Mouse (Mus musculus): ENCODE data around the gene Aloxe3. TPM values are rescaled to one million over a fixed set of nuclear protein-coding genes. Genes with fewer than 3 reads are reported as not detected.
A peak's percentile ranks its signal among the peaks of the same experiment; 100 is the strongest.

Aloxe3 gene
- polyA plus RNA-seq (2015; fragmentation: Nextera tagmentation; extraction: Ambion mirVana), result 0.60 and 1.3 TPM in 2 replicates

DNA sequence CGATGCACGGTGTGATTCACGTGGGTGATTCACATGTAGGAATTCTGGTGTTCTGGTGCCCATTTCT lies at the start of gene Aloxe3:
Gene Aloxe3, plus strand, starts transcription at position 45 of the 67 bp plus-strand sequence.
- Histone ChIP-seq H3K9ac (peak within 1 kb of the TSS; percentile 55), H3K27ac (peak within 1 kb of the TSS; percentile 88), H3K9me3 (replicated peaks) (no peaks in the 10 kb centered on the region), H3K27me3 (peaks cover 9% of the 10 kb centered on the region; the same call in 1 of the 2 replicates), H3K4me3 (replicated peaks) (peak within 1 kb of the TSS; percentile 67), H3K4me1 (peaks cover 32% of the 10 kb centered on the region), H3K4me2 (peak within 1 kb of the TSS; percentile 86), H3K36me3 (no peaks in the 10 kb centered on the region)
- no peak for ATAC-seq (replicated peaks; ENCODE audit: low FRiP score)
- 1% methylated on average over 3 of the region's 3 CpGs for WGBS

DNA sequence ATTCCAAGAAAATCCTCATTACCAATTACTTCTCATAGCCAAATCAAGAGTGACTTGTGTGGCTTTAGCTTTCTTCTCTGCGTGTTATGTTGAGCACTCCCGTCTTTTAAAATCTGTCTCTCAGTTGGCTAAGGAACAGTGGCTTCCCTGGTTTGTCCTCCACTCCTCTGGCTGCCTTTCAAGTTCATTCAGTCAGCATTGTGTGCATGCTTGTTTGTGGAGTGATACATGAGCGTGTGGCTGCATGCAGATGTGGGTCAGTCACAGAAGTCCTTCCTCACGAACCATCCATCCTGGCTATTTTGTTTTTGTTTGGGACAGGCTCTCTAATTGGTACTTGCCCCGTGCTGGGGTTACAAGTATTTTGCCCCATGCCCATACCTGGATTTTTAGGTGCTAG lies 49.1 kb upstream of the Aloxe3 start:
- Histone ChIP-seq H3K27me3 (no peaks in the 10 kb centered on the region), H3K4me1 (peaks cover 25% of the 10 kb centered on the region), H3K4me3 (replicated peaks) (no peak overlapping the region), H3K27ac (no peak overlapping the region), H3K9ac (no peak overlapping the region), H3K4me2 (no peak overlapping the region), H3K36me3 (no peaks in the 10 kb centered on the region), H3K9me3 (replicated peaks) (no peaks in the 10 kb centered on the region)
- no peak for ATAC-seq (replicated peaks; ENCODE audit: low FRiP score)
- WGBS, result 69% methylated on average over 5 of the region's 5 CpGs

DNA sequence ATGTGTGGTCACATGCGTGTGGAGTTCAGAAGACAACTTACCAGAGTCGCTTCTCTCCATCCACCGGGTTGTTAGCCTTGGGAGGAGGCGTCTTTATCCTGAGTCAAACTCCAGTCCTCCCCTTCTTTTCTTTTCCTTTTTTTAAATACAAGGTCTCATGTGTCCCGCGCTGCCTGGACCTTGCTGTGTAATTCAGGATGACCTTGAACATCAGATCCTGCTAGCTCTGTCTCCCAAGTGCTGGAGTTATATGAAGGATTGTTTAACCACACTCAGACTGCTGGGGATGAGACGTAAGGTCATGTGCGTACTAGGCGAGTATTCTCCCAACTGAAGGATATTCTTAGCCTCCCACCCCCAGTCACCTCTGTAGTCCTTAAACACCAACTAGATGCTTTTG lies 48.4 kb upstream of the Aloxe3 start:
- Histone ChIP-seq H3K4me3 (replicated peaks) (no peak overlapping the region), H3K27ac (no peak overlapping the region), H3K9me3 (replicated peaks) (no peaks in the 10 kb centered on the region), H3K36me3 (no peaks in the 10 kb centered on the region), H3K4me1 (peaks cover 18% of the 10 kb centered on the region), H3K4me2 (no peak overlapping the region), H3K27me3 (no peaks in the 10 kb centered on the region), H3K9ac (no peak overlapping the region)
- ATAC-seq (replicated peaks; ENCODE audit: low FRiP score), result no peak
- 73% methylated on average over 9 of the region's 9 CpGs for WGBS

DNA sequence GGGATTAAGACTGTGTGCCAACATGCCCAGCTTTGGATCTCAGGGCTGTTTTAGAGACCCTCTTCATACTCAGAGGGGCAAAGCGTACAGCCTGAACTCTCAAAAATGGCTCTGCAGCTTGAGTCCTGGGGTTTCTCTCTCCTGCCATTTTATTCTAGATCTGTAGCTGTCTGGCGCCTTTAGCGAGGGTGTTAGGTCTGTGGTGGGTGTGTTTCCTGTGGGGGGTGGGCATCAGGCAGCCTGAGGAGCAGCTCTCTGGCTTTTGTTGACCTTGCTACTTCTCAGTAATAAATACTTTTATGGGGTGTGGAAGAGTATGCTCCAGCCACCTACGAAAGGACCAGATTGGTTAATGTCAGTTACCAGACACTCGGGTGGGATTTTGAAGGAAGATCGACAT lies 47.7 kb upstream of the Aloxe3 start:
- 48% methylated on average over 6 of the region's 6 CpGs for WGBS
- H3K27ac ChIP-seq, result no peak overlapping the region
- no peak overlapping the region for H3K4me2 ChIP-seq
- H3K4me1 ChIP-seq, result peaks cover 13% of the 10 kb centered on the region; the same call in 1 of the 2 replicates
- H3K9me3 ChIP-seq (replicated peaks), result no peaks in the 10 kb centered on the region
- H3K27me3 ChIP-seq, result no peaks in the 10 kb centered on the region
- no peak overlapping the region for H3K4me3 ChIP-seq (replicated peaks)
- no peak overlapping the region for H3K9ac ChIP-seq
- H3K36me3 ChIP-seq, result no peaks in the 10 kb centered on the region
- no peak for ATAC-seq (replicated peaks; ENCODE audit: low FRiP score)

DNA sequence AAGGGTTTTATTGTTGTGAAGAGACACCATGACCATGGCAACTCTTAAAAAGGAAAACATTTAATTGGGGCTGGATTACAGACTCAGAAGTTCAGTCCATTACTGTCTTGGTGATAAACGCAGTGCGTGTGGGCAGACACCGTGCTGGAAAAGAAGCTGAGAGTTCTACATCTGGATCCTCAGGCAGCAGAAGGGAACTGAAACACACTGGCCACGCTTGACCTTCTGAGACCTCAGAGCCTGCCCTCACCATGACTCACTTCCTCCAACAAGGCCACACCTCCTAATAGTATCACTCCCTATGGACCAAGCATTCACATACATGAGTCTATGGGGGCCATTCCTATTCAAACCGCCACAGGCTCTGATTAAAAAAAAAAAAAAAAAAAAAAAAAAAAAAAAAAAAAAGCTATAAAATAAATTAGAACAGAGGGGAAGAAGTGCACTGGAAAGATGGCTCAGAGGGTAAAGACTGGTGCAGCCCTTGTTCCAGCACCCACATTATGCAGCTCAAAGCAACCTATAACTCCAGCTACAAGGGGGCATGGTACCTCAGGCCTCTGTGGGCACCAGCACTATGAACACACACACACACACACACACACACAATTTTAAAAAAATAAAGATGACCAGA lies 46.8 kb upstream of the Aloxe3 start:
- Histone ChIP-seq H3K9me3 (replicated peaks) (no peaks in the 10 kb centered on the region), H3K27ac (0 out of 2 replicates have a peak overlapping the region, but pooled peaks have one; percentile 6), H3K27me3 (no peaks in the 10 kb centered on the region), H3K36me3 (no peaks in the 10 kb centered on the region), H3K4me2 (no peak overlapping the region), H3K4me1 (peaks cover 10% of the 10 kb centered on the region; the same call in 1 of the 2 replicates), H3K4me3 (replicated peaks) (no peak overlapping the region), H3K9ac (no peak overlapping the region)
- no peak for ATAC-seq (replicated peaks; ENCODE audit: low FRiP score)
- 44% methylated on average over 5 of the region's 5 CpGs for WGBS

DNA sequence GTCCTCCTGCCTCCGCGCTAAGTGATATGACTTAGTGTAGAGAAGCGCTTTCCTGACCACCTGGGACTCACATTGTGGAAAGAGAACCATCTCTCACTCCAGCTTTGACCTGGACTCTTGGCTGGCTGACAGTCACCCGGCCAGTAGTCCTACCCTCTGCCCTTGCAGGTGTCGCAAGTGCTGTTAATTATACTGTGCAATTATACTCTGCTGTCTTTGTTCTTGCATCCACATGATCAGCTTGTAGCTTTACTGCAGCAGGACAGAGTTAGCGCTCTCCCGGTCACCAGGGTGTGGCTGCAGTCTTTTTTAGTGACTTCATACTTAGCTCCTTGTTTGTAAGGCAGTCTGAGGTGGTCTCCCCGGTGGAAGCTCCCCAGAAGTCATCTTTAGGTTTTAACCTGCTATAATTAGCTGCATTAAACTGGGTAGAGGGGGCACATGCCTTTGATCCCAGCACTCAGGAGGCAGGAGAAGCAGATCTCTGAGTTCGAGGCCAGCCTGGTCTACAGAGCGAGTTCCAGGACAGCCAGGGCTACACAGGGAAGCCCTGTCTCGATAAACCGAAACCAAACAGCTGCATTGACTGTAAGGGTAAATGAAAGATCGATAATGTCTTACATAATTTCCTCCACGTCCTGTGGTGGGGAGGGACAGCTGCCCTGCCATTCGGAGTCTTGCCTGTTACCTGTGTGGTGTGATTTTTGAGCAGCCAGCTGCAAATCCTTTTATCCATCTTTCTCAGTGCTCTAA lies 45.4 kb upstream of the Aloxe3 start:
- ATAC-seq (replicated peaks; ENCODE audit: low FRiP score), result no peak
- H3K27me3 ChIP-seq, result no peaks in the 10 kb centered on the region
- 74% methylated on average over 15 of the region's 15 CpGs for WGBS
- H3K4me2 ChIP-seq, result no peak overlapping the region
- H3K9ac ChIP-seq, result no peak overlapping the region
- peaks cover 8% of the 10 kb centered on the region; the same call in 1 of the 2 replicates for H3K4me1 ChIP-seq
- H3K27ac ChIP-seq, result no peak overlapping the region
- no peak overlapping the region; the same call in 1 of the 2 replicates for H3K4me3 ChIP-seq (replicated peaks)
- H3K9me3 ChIP-seq (replicated peaks), result no peaks in the 10 kb centered on the region
- H3K36me3 ChIP-seq, result no peaks in the 10 kb centered on the region

DNA sequence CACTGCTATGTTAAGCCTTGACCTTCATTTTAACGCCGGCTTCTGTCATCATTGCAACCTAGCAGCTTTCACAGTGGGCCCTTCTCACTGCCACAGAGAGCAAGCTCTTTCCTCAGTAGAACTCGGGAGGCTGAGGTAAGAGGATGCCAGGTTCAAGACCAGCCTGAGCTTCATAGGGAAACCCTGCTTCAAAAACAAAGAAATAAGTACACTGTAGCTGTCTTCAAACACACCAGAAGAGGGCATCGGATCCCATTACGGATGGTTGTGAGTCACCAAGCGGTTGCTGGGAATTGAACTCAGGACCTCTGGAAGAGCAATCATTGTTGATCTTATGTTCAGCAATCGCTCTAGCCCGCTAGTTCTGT lies 44.9 kb upstream of the Aloxe3 start:
- H3K4me1 ChIP-seq, result peaks cover 11% of the 10 kb centered on the region; the same call in 1 of the 2 replicates
- H3K9ac ChIP-seq, result no peak overlapping the region
- no peaks in the 10 kb centered on the region for H3K9me3 ChIP-seq (replicated peaks)
- no peak overlapping the region for H3K4me2 ChIP-seq
- ATAC-seq (replicated peaks; ENCODE audit: low FRiP score), result no peak
- H3K27me3 ChIP-seq, result no peaks in the 10 kb centered on the region
- H3K27ac ChIP-seq, result no peak overlapping the region
- no peak overlapping the region for H3K4me3 ChIP-seq (replicated peaks)
- WGBS, result 86% methylated on average over 8 of the region's 8 CpGs
- H3K36me3 ChIP-seq, result no peaks in the 10 kb centered on the region

DNA sequence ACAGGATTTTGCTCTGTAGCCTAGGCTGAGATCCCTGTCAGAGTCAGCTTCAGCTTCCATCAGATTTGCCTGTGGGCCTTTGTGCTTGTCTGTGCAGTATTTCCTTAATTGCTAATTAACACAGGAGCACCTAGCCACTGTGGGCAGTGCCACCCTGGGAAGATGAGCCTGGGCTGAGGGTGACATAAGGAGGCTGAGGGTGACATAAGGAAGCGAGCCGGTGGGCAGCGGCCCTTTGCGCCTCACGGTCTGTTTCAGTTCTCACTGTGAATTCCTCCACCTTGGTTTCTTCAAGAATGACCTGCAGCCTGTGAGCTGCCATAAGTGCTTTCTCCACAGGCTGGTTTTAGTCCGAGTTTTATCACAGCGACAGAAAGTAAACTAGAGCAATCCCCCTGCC lies 44.1 kb upstream of the Aloxe3 start:
- Histone ChIP-seq H3K36me3 (no peaks in the 10 kb centered on the region), H3K27ac (no peak overlapping the region), H3K9ac (no peak overlapping the region), H3K9me3 (replicated peaks) (no peaks in the 10 kb centered on the region), H3K27me3 (no peaks in the 10 kb centered on the region), H3K4me2 (no peak overlapping the region), H3K4me3 (replicated peaks) (no peak overlapping the region), H3K4me1 (peaks cover 17% of the 10 kb centered on the region)
- 80% methylated on average over 7 of the region's 7 CpGs for WGBS
- no peak for ATAC-seq (replicated peaks; ENCODE audit: low FRiP score)

DNA sequence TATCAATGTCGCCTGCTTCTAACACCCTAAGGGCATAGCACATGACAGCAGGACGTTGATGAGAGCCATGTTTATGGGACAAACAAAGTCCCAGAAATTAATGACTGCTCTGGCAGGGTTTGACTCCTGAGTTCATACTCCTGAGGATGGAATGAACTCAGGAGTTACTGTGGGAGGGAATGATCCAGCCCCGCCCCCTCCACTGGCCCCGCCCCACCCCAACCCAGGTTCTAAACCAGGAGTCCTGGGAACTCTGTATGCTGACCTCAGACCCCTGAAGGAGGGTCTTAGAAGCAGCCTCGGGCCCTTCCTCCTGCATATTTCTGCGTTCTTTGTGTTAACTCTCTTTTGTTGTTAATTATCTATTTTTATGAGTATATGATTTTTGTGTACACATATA lies 40.1 kb upstream of the Aloxe3 start:
- Histone ChIP-seq H3K27ac (peak overlapping the region; percentile 95; the same call in 1 of the 2 replicates), H3K4me1 (peaks cover 39% of the 10 kb centered on the region), H3K9me3 (replicated peaks) (no peaks in the 10 kb centered on the region), H3K36me3 (peaks cover 10% of the 10 kb centered on the region), H3K9ac (no peak overlapping the region), H3K4me2 (no peak overlapping the region), H3K4me3 (replicated peaks) (no peak overlapping the region), H3K27me3 (no peaks in the 10 kb centered on the region)
- no peak for ATAC-seq (replicated peaks; ENCODE audit: low FRiP score)
- WGBS, result 63% methylated on average over 6 of the region's 6 CpGs

DNA sequence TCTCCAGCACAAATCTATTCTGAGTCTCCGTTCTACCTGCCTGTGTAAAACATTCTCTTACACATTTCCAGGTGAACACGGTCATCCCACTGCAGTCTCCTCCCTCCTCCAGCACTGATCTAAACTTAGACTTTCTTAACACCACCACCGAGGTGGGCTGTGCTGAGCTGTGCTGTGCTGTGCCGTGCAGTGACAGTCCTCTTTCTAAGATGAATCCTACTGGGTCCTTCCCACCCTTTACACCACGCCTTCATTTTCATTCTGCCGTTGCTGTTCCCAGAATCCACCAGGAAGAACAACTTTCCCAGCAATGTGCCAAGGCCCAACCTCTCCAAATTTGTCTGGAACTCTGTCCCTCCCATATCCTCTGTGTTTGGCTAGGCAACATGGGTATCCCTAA lies 39.3 kb upstream of the Aloxe3 start:
- H3K4me3 ChIP-seq (replicated peaks), result no peak overlapping the region
- H3K9ac ChIP-seq, result no peak overlapping the region
- peak overlapping the region; percentile 95 for H3K27ac ChIP-seq
- WGBS, result 60% methylated on average over 6 of the region's 6 CpGs
- H3K9me3 ChIP-seq (replicated peaks), result no peaks in the 10 kb centered on the region
- peaks cover 45% of the 10 kb centered on the region for H3K4me1 ChIP-seq
- H3K27me3 ChIP-seq, result no peaks in the 10 kb centered on the region
- no peak for ATAC-seq (replicated peaks; ENCODE audit: low FRiP score)
- peaks cover 18% of the 10 kb centered on the region for H3K36me3 ChIP-seq
- H3K4me2 ChIP-seq, result no peak overlapping the region

DNA sequence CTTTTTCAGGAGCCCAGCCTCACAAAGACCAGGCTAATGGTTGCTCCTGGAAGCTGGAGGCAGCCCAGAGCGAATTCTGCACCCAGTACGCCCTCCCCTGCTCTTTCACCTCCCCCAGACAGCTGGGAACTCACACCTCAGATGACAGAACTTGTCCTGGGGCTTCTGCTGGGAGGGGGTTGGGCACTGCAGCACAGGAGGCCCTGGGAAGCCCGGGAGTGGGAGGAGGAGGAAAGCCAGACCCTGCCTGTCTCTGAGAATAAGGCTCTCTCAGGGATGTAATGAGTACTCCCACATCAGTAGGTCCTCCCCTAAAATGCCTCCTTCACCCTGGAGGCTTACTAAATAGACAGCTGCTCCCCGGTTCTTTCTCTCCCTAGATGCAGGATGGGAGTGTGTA lies 38.6 kb upstream of the Aloxe3 start:
- Histone ChIP-seq H3K4me1 (peaks cover 50% of the 10 kb centered on the region), H3K27me3 (no peaks in the 10 kb centered on the region), H3K9me3 (replicated peaks) (no peaks in the 10 kb centered on the region), H3K4me2 (peak overlapping the region; percentile 17), H3K36me3 (peaks cover 24% of the 10 kb centered on the region), H3K27ac (peak overlapping the region; percentile 95), H3K4me3 (replicated peaks) (peak overlapping the region; percentile 2; the same call in 1 of the 2 replicates), H3K9ac (0 out of 2 replicates have a peak overlapping the region, but pooled peaks have one; percentile 7)
- 20% methylated on average over 4 of the region's 4 CpGs for WGBS
- peak; percentile 44; the same call in 1 of the 2 replicates for ATAC-seq (replicated peaks; ENCODE audit: low FRiP score)

DNA sequence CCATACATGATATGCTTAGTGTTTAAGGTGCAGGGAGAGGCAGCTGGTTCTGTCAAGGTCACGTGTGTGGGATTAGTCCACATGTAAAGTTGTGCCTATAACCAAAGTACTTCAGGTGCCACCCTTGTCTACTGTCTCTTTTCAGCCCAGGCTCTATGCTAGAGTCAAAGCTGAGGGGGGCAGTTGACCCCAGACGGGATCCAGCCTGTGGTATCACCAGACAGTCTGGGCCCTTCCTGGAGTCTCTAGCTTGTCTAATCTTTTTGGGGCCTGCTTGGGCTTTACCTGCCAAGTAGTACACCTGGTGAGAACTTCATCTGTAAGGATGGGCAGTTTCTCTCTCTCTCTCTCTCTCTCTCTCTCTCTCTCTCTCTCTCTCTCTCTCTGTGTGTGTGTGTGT lies 38.1 kb upstream of the Aloxe3 start:
- Histone ChIP-seq H3K4me1 (peaks cover 55% of the 10 kb centered on the region), H3K27ac (peak overlapping the region; percentile 95), H3K9me3 (replicated peaks) (no peaks in the 10 kb centered on the region), H3K9ac (no peak overlapping the region), H3K36me3 (peaks cover 28% of the 10 kb centered on the region), H3K27me3 (no peaks in the 10 kb centered on the region), H3K4me2 (peak overlapping the region; percentile 87), H3K4me3 (replicated peaks) (no peak overlapping the region)
- 40% methylated on average over 2 of the region's 2 CpGs for WGBS
- ATAC-seq (replicated peaks; ENCODE audit: low FRiP score), result no peak

Measured in kidney, embryonic 15.5 days (tissue).